Mouse (Mus musculus) myocyte (in vitro differentiated cells): ENCODE measurements around the gene Insl6.

Experiments
- TCF12 ChIP-seq: IDR thresholded peaks from one replicate; pipeline ENCODE4 v1.6.1; 2011; ENCODE audit warnings: mild to moderate bottlenecking, control low read depth; ENCODE audit not compliant: poor library complexity, insufficient read depth, severe bottlenecking
- TCF3 ChIP-seq: IDR thresholded peaks from one replicate; pipeline ENCODE4 v1.6.1; 2011; ENCODE audit warnings: low read depth, control low read depth; ENCODE audit not compliant: insufficient read length

- TF ChIP-seq TCF12 (no peak), TCF3 (no peak)
These were observed 38.4 kb upstream of the Insl6 start for GRCm38 (mm10) chr19:29363557-29363956.
